Mouse (Mus musculus) C2C12 (cell line): ENCODE measurements around the gene Lrrtm1.

Experiments used
- CEBPB ChIP-seq: IDR thresholded peaks from one replicate; pipeline ENCODE4 v1.6.1; 2011; ENCODE audit warnings: low read depth, mild to moderate bottlenecking, control low read depth, moderate library complexity
- CTCF ChIP-seq: IDR thresholded peaks from one replicate; pipeline ENCODE4 v1.5.1; 2011; ENCODE audit not compliant: control insufficient read depth, insufficient read depth, insufficient read length
- FOSL1 ChIP-seq: IDR thresholded peaks from one replicate; pipeline ENCODE4 v1.8.0; 2011; ENCODE audit warnings: mild to moderate bottlenecking, low read length; ENCODE audit not compliant: poor library complexity, insufficient read depth, severe bottlenecking
- MAX ChIP-seq: IDR thresholded peaks from one replicate; pipeline ENCODE4 v1.6.1; 2011; ENCODE audit warnings: mild to moderate bottlenecking, control low read depth
- MYOD1 ChIP-seq: IDR thresholded peaks from one replicate; pipeline ENCODE4 v1.6.1; 2011; ENCODE audit warnings: low read depth; ENCODE audit not compliant: control insufficient read depth, insufficient read length
- MYOG ChIP-seq: IDR thresholded peaks from one replicate; pipeline ENCODE4 v1.6.1; 2011; ENCODE audit not compliant: control insufficient read depth, insufficient read length; ENCODE audit errors: extremely low read depth
- USF1 ChIP-seq: IDR thresholded peaks from one replicate; pipeline ENCODE4 v1.6.1; 2011; ENCODE audit warnings: low read depth, mild to moderate bottlenecking, control low read depth, moderate library complexity

- TF ChIP-seq CTCF (no peak), MYOD1 (no peak), MAX (no peak), USF1 (no peak), MYOG (no peak), CEBPB (no peak), FOSL1 (no peak)
These were observed 11.0 kb downstream of the Lrrtm1 start for GRCm38 (mm10) chr6:77253480-77253879.
